Mouse (Mus musculus) neural tube, embryonic 13.5 days (tissue): ENCODE data around the gene Pirt. TPM values are rescaled to one million over a fixed set of nuclear protein-coding genes. Genes with fewer than 3 reads are reported as not detected.

Experiments used
- ATAC-seq: fragments of 200-750 bp; cut with Nextera tagmentation; 2 replicates; pipeline ENCODE4 v1.8.0; 2017; ENCODE audit warnings: low read depth, mild to moderate bottlenecking, moderate TSS enrichment, moderate library complexity
- H3K27ac ChIP-seq: fragments of 300-500 bp; sonication (generic); replicated peaks from 2 replicates; pipeline ENCODE4 v1.5.1; 2015; ENCODE audit warnings: moderate library complexity, mild to moderate bottlenecking, inconsistent platforms
- H3K27me3 ChIP-seq: fragments of 300-500 bp; sonication (generic); 2 replicates; pipeline ENCODE4 v1.6.1; 2015; ENCODE audit warnings: mild to moderate bottlenecking, inconsistent platforms
- H3K36me3 ChIP-seq: fragments of 300-500 bp; sonication (generic); 2 replicates; pipeline ENCODE4 v1.6.1; 2015; ENCODE audit warnings: mild to moderate bottlenecking, inconsistent platforms
- H3K4me1 ChIP-seq: fragments of 300-500 bp; sonication (generic); replicated peaks from 2 replicates; pipeline ENCODE4 v1.6.1; 2015; ENCODE audit warnings: inconsistent platforms
- H3K4me2 ChIP-seq: fragments of 300-500 bp; sonication (generic); 2 replicates; pipeline ENCODE4 v1.6.1; 2015; ENCODE audit warnings: inconsistent platforms, mild to moderate bottlenecking, moderate library complexity
- H3K4me3 ChIP-seq: fragments of 300-500 bp; sonication (generic); 2 replicates; pipeline ENCODE4 v1.5.1; 2015; ENCODE audit warnings: mild to moderate bottlenecking, inconsistent platforms
- H3K9ac ChIP-seq: fragments of 300-500 bp; sonication (generic); 2 replicates; pipeline ENCODE4 v1.6.1; 2015; ENCODE audit warnings: moderate library complexity, mild to moderate bottlenecking, inconsistent platforms
- H3K9me3 ChIP-seq: fragments of 300-500 bp; sonication (generic); 2 replicates; pipeline ENCODE4 v1.6.1; 2016; ENCODE audit warnings: inconsistent platforms
- WGBS: fragments of 180-500 bp; shearing (Covaris S2); methylation state at CpG from one replicate; pipeline ENCODE4 v1.1.7; 2015; 5-methylcytosine and 5-hydroxymethylcytosine counted together
- polyA plus RNA-seq: library from polyadenylated mRNA; unstranded; fragments of >200 nt; fragmentation: Nextera tagmentation; extraction: Ambion mirVana; gene quantifications from 2 replicates; pipeline ENCODE4 v1.2.1, GENCODE M21; 2015

The Pirt gene
- polyA plus RNA-seq, 1 experiment from 2014 or later: 62.5 TPM

DNA sequence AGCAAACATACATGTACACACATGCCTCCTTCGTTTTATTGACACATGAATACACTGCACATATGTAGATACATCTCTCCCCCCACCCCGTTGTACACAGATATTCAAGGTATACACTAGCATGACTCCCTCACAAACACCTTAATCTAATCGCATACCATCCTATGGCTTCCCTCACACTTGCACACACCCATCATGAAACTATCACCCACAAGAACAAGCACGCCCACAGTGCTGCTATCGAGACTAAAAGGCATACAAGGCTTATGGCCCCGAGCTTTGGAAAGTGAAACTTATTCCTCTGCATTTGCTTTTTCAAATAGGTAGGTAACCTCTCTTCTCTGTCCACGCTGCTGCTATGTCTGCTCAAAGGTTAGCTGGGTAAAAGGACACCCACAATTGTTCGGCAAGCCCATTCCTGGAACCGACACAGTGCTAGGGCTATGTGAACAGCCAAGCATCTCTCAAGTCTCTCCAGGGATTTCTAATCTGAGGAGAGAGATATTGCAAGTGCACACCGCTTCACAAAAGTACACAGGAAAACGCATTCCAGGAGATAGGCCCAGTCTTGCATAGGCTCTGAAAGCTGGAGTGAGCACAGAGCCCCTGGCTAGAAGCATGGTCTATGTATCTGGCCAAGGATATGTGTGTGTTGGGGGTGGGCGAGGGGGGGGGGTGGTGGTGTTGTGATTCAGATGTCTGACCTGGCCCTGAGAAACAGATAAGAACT, 49.8 kb downstream of the Pirt start:
- WGBS: 90% methylated on average over 12 of the region's 12 CpGs

GRCm38 (mm10) chr11:66963462-66963861, 51.7 kb downstream of the Pirt start:
- Histone ChIP-seq H3K36me3 (no peaks in the 10 kb centered on the region), H3K9ac (no peak overlapping the region), H3K4me2 (no peak overlapping the region), H3K9me3 (no peaks in the 10 kb centered on the region), H3K27ac (no peak overlapping the region), H3K4me3 (no peak overlapping the region), H3K27me3 (no peaks in the 10 kb centered on the region), H3K4me1 (no peaks in the 10 kb centered on the region)
- WGBS: 94% methylated on average over 1 of the region's 1 CpGs
- ATAC-seq: no peak

More for the DNA sequence above, 49.8 kb downstream of the Pirt start:
- Histone ChIP-seq H3K27ac (peak overlapping the region; percentile 1; the same call in 1 of the 2 replicates), H3K36me3 (no peaks in the 10 kb centered on the region), H3K4me1 (no peaks in the 10 kb centered on the region), H3K4me3 (no peak overlapping the region), H3K4me2 (no peak overlapping the region), H3K9ac (no peak overlapping the region), H3K9me3 (no peaks in the 10 kb centered on the region), H3K27me3 (no peaks in the 10 kb centered on the region)
- ATAC-seq: no peak

- no peak overlapping the region for H3K27ac ChIP-seq
- no peaks in the 10 kb centered on the region for H3K27me3 ChIP-seq
- no peak overlapping the region for H3K9ac ChIP-seq
- no peaks in the 10 kb centered on the region for H3K4me1 ChIP-seq
- H3K36me3 ChIP-seq: no peaks in the 10 kb centered on the region
- 25% methylated on average over 7 of the region's 7 CpGs for WGBS
- no peak overlapping the region for H3K4me2 ChIP-seq
- H3K9me3 ChIP-seq: no peaks in the 10 kb centered on the region
- no peak overlapping the region for H3K4me3 ChIP-seq
- no peak for ATAC-seq
Observed at GRCm38 (mm10) chr11:66966500-66967116, 54.8 kb downstream of the Pirt start.

- Histone ChIP-seq H3K9me3 (no peaks in the 10 kb centered on the region), H3K36me3 (no peaks in the 10 kb centered on the region), H3K27me3 (no peaks in the 10 kb centered on the region), H3K4me1 (no peaks in the 10 kb centered on the region), H3K27ac (no peak overlapping the region), H3K4me2 (no peak overlapping the region), H3K9ac (no peak overlapping the region), H3K4me3 (no peak overlapping the region)
- WGBS: 92% methylated on average over 1 of the region's 1 CpGs
- no peak for ATAC-seq
Observed at GRCm38 (mm10) chr11:66968575-66968974, 56.8 kb downstream of the Pirt start.

GRCm38 (mm10) chr11:66973507-66973906, 61.7 kb downstream of the Pirt start:
- Histone ChIP-seq H3K36me3 (no peaks in the 10 kb centered on the region), H3K4me2 (no peak overlapping the region), H3K27me3 (no peaks in the 10 kb centered on the region), H3K27ac (no peak overlapping the region), H3K9ac (no peak overlapping the region), H3K4me3 (no peak overlapping the region), H3K4me1 (no peaks in the 10 kb centered on the region), H3K9me3 (0 out of 2 replicates have a peak, but pooled peaks cover 5% of the 10 kb centered on the region)
- no peak for ATAC-seq
- WGBS: 88% methylated on average over 3 of the region's 3 CpGs

GRCm38 (mm10) chr11:66975606-66976330, 64.0 kb downstream of the Pirt start:
- Histone ChIP-seq H3K27ac (no peak overlapping the region), H3K4me3 (no peak overlapping the region), H3K36me3 (no peaks in the 10 kb centered on the region), H3K9me3 (0 out of 2 replicates have a peak, but pooled peaks cover 5% of the 10 kb centered on the region), H3K4me2 (no peak overlapping the region), H3K9ac (no peak overlapping the region), H3K4me1 (no peaks in the 10 kb centered on the region), H3K27me3 (no peaks in the 10 kb centered on the region)
- ATAC-seq: no peak
- WGBS: 92% methylated on average over 7 of the region's 7 CpGs

Other genes starting within 250 kb of the Pirt start
- not detected in 2 replicates for gene Tmem238l, start 44.7 kb downstream of the Pirt start, polyA plus RNA-seq
- 0.87 and 0.98 TPM in 2 replicates for gene Tmem220, start 113.2 kb downstream of the Pirt start, polyA plus RNA-seq
- gene Adprm, start 140.6 kb downstream of the Pirt start, polyA plus RNA-seq: 38.0 and 41.3 TPM in 2 replicates
- 14.2 and 15.4 TPM in 2 replicates for gene Sco1, start 140.7 kb downstream of the Pirt start, polyA plus RNA-seq
- gene Myh3, start 166.3 kb downstream of the Pirt start, polyA plus RNA-seq: 3.7 and 11.5 TPM in 2 replicates